Mouse (Mus musculus): ENCODE data around the gene Kank4. TPM values are rescaled to one million over a fixed set of nuclear protein-coding genes. Genes with fewer than 3 reads are reported as not detected.
"Not testable (repeated sequence)": the region's sequence is repeated elsewhere in the genome, so short reads cannot be mapped to it uniquely, and the experiment has no call there.

Kank4 gene
- polyA plus RNA-seq, 1 experiment from 2014 or later, result 2.9 TPM

- not testable (repeated sequence) for ATAC-seq (replicated peaks; ENCODE audit: low FRiP score, low TSS enrichment, low read depth); H3K4me2 ChIP-seq (ENCODE audit: low read length); H3K9me3 ChIP-seq (ENCODE audit: control insufficient read depth, low read length); H3K27ac ChIP-seq (ENCODE audit: low read depth); H3K36me3 ChIP-seq (ENCODE audit: control insufficient read depth, insufficient read depth, low read length); H3K9ac ChIP-seq (ENCODE audit: low read length); H3K4me3 ChIP-seq (ENCODE audit: low read depth, low read length); H3K27me3 ChIP-seq (replicated peaks; ENCODE audit: control insufficient read depth, insufficient read depth, low read length); H3K4me1 ChIP-seq (replicated peaks; ENCODE audit: control insufficient read depth, insufficient read depth, low read length); DNase-seq (ENCODE audit: low spot score)
- 62% methylated on average over 1 of the region's 1 CpGs for WGBS
Observed at GRCm38 (mm10) chr4:98850485-98850884, 33.1 kb upstream of the Kank4 start.

DNA sequence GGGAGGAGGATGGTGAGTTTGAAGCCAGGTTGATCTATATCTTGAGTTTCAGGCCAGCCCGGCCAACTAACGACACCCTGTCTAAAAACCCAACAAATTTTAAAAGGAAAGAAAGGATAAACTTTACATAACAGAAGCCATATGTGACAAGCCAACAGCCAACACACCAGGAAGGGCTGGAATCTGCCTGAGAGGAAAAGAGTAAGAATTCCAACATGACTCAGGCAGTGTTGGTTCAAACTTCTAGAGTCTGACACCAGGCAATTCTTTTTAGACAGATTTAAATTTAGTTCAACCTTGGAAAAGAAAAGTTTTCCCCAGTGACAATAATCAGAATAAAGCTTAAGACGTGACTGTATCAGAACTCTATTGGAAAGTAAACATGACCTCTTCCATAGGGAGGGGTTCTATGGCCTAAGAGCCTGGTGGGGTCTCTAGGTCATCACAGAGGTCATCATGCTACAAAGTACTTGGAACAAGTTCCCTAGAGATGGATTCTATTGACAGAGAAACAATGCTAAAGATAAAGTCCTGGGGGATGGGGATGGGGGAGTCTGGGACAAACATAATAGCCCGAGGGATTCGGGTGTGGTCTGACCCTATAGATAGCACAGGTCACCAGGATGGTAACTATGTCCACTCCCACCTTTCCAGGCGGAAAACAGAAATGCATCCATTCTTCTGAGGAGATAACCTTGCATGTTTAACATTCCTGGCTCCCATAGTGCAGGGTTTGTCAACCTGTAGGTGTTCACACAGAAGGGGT, 30.0 kb upstream of the Kank4 start:
- Histone ChIP-seq H3K4me1 (replicated peaks; ENCODE audit: control insufficient read depth, insufficient read depth, low read length) (peaks cover 9% of the 10 kb centered on the region; the same call in 1 of the 2 replicates), H3K27ac (ENCODE audit: low read depth) (peak overlapping the region; percentile 10; the same call in 1 of the 2 replicates), H3K36me3 (ENCODE audit: control insufficient read depth, insufficient read depth, low read length) (no peaks in the 10 kb centered on the region), H3K9ac (ENCODE audit: low read length) (no peak overlapping the region), H3K4me2 (ENCODE audit: low read length) (no peak overlapping the region), H3K27me3 (replicated peaks; ENCODE audit: control insufficient read depth, insufficient read depth, low read length) (no peaks in the 10 kb centered on the region), H3K4me3 (ENCODE audit: low read depth, low read length) (no peak overlapping the region), H3K9me3 (ENCODE audit: control insufficient read depth, low read length) (no peaks in the 10 kb centered on the region)
- ATAC-seq (replicated peaks; ENCODE audit: low FRiP score, low TSS enrichment, low read depth), result no peak
- no peak for DNase-seq (ENCODE audit: low spot score)
- WGBS, result 44% methylated on average over 6 of the region's 6 CpGs

DNA sequence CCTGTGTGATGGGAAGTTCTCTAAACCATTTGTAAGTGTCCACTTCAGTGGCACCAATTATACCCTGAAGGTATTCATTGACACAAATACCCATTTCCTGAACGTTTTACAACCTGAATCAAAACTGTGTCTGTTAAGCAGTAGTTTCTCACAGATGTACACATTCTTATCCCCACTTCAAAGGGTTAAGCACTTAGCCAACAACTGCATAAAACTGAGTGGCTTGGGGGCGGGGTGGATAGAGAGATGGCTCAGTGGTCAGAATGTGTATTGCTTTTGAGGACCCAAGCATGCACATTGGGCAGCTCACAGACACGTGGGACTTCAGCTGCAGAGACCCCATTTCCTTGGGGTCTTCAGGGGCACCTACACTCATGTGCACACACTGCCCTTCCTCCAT, 29.1 kb upstream of the Kank4 start:
- H3K9me3 ChIP-seq (ENCODE audit: control insufficient read depth, low read length), result no peaks in the 10 kb centered on the region
- no peaks in the 10 kb centered on the region for H3K27me3 ChIP-seq (replicated peaks; ENCODE audit: control insufficient read depth, insufficient read depth, low read length)
- H3K9ac ChIP-seq (ENCODE audit: low read length), result no peak overlapping the region
- H3K4me3 ChIP-seq (ENCODE audit: low read depth, low read length), result no peak overlapping the region
- 35% methylated on average over 3 of the region's 3 CpGs for WGBS
- peak overlapping the region; percentile 51 for H3K27ac ChIP-seq (ENCODE audit: low read depth)
- ATAC-seq (replicated peaks; ENCODE audit: low FRiP score, low TSS enrichment, low read depth), result no peak
- H3K36me3 ChIP-seq (ENCODE audit: control insufficient read depth, insufficient read depth, low read length), result no peaks in the 10 kb centered on the region
- no peak overlapping the region for H3K4me2 ChIP-seq (ENCODE audit: low read length)
- DNase-seq (ENCODE audit: low spot score), result no peak
- peaks cover 9% of the 10 kb centered on the region; the same call in 1 of the 2 replicates for H3K4me1 ChIP-seq (replicated peaks; ENCODE audit: control insufficient read depth, insufficient read depth, low read length)

DNA sequence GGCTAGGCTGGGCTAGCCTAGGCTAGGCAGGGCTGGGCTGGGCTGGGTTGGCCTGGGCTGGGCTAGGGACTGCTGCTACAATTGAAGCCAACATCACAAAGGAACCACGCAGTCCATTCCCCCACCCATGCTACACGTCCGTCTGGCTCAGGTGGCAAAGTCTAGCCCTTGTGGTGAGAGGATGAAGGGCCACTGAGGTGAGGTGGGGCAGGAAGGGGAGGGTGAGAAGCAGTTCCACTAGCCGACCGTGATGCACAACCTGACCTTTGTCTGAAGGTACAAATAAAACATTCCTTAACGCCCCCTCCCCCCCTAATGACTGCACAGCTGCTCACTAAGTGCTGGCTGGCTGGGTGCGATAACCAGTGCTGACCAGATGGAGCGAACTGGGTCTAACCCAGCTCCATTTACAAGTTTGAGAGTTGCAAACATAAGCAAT, 28.4 kb upstream of the Kank4 start:
- Histone ChIP-seq H3K36me3 (ENCODE audit: control insufficient read depth, insufficient read depth, low read length) (no peaks in the 10 kb centered on the region), H3K4me2 (ENCODE audit: low read length) (no peak overlapping the region), H3K9ac (ENCODE audit: low read length) (no peak overlapping the region), H3K4me3 (ENCODE audit: low read depth, low read length) (no peak overlapping the region), H3K4me1 (replicated peaks; ENCODE audit: control insufficient read depth, insufficient read depth, low read length) (peaks cover 9% of the 10 kb centered on the region; the same call in 1 of the 2 replicates), H3K27ac (ENCODE audit: low read depth) (no peak overlapping the region; the same call in 1 of the 2 replicates), H3K9me3 (ENCODE audit: control insufficient read depth, low read length) (no peaks in the 10 kb centered on the region), H3K27me3 (replicated peaks; ENCODE audit: control insufficient read depth, insufficient read depth, low read length) (no peaks in the 10 kb centered on the region)
- peak; percentile 40; the same call in 1 of the 2 replicates for ATAC-seq (replicated peaks; ENCODE audit: low FRiP score, low TSS enrichment, low read depth)
- no peak for DNase-seq (ENCODE audit: low spot score)
- WGBS, result 36% methylated on average over 8 of the region's 8 CpGs

DNA sequence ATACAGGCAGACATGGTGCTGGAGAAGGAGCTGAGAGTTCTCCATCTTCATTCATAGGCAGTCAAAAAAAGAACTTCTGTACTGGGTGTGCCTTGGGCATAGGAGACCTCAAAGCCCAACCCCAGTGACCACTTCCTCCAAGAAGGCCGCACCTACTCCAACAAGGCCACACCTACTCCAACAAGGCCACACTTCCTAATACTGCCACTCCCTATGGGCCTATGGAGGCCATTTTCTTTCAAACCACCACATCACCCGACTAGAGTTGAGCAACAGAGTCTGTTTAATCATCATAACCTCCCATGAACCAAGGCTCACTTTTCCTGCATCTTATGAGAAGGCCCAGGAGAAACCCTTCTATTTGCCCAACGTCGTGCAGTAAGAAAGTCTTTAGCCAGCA, 27.9 kb upstream of the Kank4 start:
- H3K27ac ChIP-seq (ENCODE audit: low read depth), result no peak overlapping the region
- no peak for DNase-seq (ENCODE audit: low spot score)

GRCm38 (mm10) chr4:98843906-98844597, 26.7 kb upstream of the Kank4 start:
- Histone ChIP-seq H3K9ac (ENCODE audit: low read length) (no peak overlapping the region), H3K4me2 (ENCODE audit: low read length) (no peak overlapping the region), H3K4me1 (replicated peaks; ENCODE audit: control insufficient read depth, insufficient read depth, low read length) (peaks cover 9% of the 10 kb centered on the region; the same call in 1 of the 2 replicates), H3K9me3 (ENCODE audit: control insufficient read depth, low read length) (no peaks in the 10 kb centered on the region), H3K27me3 (replicated peaks; ENCODE audit: control insufficient read depth, insufficient read depth, low read length) (no peaks in the 10 kb centered on the region), H3K4me3 (ENCODE audit: low read depth, low read length) (no peak overlapping the region), H3K36me3 (ENCODE audit: control insufficient read depth, insufficient read depth, low read length) (no peaks in the 10 kb centered on the region), H3K27ac (ENCODE audit: low read depth) (no peak overlapping the region)
- 81% methylated on average over 7 of the region's 7 CpGs for WGBS
- DNase-seq (ENCODE audit: low spot score) (no peak), ATAC-seq (replicated peaks; ENCODE audit: low FRiP score, low TSS enrichment, low read depth) (no peak)

More for the DNA sequence above, 27.9 kb upstream of the Kank4 start:
- no peaks in the 10 kb centered on the region for H3K27me3 ChIP-seq (replicated peaks; ENCODE audit: control insufficient read depth, insufficient read depth, low read length)
- 89% methylated on average over 4 of the region's 4 CpGs for WGBS
- no peaks in the 10 kb centered on the region for H3K9me3 ChIP-seq (ENCODE audit: control insufficient read depth, low read length)
- H3K36me3 ChIP-seq (ENCODE audit: control insufficient read depth, insufficient read depth, low read length), result no peaks in the 10 kb centered on the region
- no peak overlapping the region for H3K9ac ChIP-seq (ENCODE audit: low read length)
- H3K4me1 ChIP-seq (replicated peaks; ENCODE audit: control insufficient read depth, insufficient read depth, low read length), result peaks cover 9% of the 10 kb centered on the region; the same call in 1 of the 2 replicates
- ATAC-seq (replicated peaks; ENCODE audit: low FRiP score, low TSS enrichment, low read depth), result no peak
- H3K4me3 ChIP-seq (ENCODE audit: low read depth, low read length), result no peak overlapping the region
- no peak overlapping the region for H3K4me2 ChIP-seq (ENCODE audit: low read length)

DNA sequence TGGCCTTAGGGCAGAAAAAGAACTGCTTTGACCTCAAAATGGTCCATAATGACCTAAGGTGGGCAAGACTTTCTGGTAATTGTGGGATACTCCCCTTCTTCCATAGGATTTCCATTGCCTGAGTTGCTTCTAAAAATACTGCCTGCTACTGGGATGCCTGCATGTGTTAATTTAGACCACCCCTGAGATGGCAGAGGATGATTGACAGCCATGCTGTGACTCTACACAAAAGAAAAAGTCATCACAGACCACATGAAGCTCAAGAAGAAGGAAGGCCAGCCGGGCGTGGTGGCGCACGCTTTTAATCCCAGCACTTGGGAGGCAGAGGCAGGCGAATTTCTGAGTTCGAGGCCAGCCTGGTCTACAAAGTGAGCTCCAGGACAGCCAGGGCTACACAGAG, 23.9 kb upstream of the Kank4 start:
- H3K4me3 ChIP-seq (ENCODE audit: low read depth, low read length); ATAC-seq (replicated peaks; ENCODE audit: low FRiP score, low TSS enrichment, low read depth); H3K27ac ChIP-seq (ENCODE audit: low read depth); H3K4me1 ChIP-seq (replicated peaks; ENCODE audit: control insufficient read depth, insufficient read depth, low read length); H3K9ac ChIP-seq (ENCODE audit: low read length); DNase-seq (ENCODE audit: low spot score); H3K4me2 ChIP-seq (ENCODE audit: low read length); H3K9me3 ChIP-seq (ENCODE audit: control insufficient read depth, low read length); H3K36me3 ChIP-seq (ENCODE audit: control insufficient read depth, insufficient read depth, low read length); H3K27me3 ChIP-seq (replicated peaks; ENCODE audit: control insufficient read depth, insufficient read depth, low read length): not testable (repeated sequence)
- WGBS, result over 99% methylated on average over 6 of the region's 6 CpGs

- no peaks in the 10 kb centered on the region for H3K27me3 ChIP-seq (replicated peaks; ENCODE audit: control insufficient read depth, insufficient read depth, low read length)
- no peak overlapping the region for H3K4me3 ChIP-seq (ENCODE audit: low read depth, low read length)
- no peak overlapping the region for H3K4me2 ChIP-seq (ENCODE audit: low read length)
- no peaks in the 10 kb centered on the region for H3K36me3 ChIP-seq (ENCODE audit: control insufficient read depth, insufficient read depth, low read length)
- H3K9ac ChIP-seq (ENCODE audit: low read length), result no peak overlapping the region
- no peak overlapping the region for H3K27ac ChIP-seq (ENCODE audit: low read depth)
- ATAC-seq (replicated peaks; ENCODE audit: low FRiP score, low TSS enrichment, low read depth) (no peak), DNase-seq (ENCODE audit: low spot score) (no peak)
- no peaks in the 10 kb centered on the region for H3K9me3 ChIP-seq (ENCODE audit: control insufficient read depth, low read length)
- H3K4me1 ChIP-seq (replicated peaks; ENCODE audit: control insufficient read depth, insufficient read depth, low read length), result no peaks in the 10 kb centered on the region; the same call in 1 of the 2 replicates
- 72% methylated on average over 6 of the region's 6 CpGs for WGBS
Observed at GRCm38 (mm10) chr4:98840526-98840925, 23.2 kb upstream of the Kank4 start.
